ENCODE assay signal across 19 mouse cellular contexts in genomic region chr14:46955109-46955508, GRCm38 (mm10).
DNase-seq lines count a peak whose midpoint lies in the region; ATAC-seq and TF ChIP-seq lines count a peak whose summit lies in the region.
"Had no signal": no experiment of that assay in that cellular context is flagged by ENCODE, and none has a peak within 500 bp of the region (broad histone marks: within the 10 kb centered on the region; RNA-seq: fewer than 3 reads in every experiment).

No protein-coding gene starts in this region.

- no peak overlapping the region for H3K4me3 ChIP-seq in heart, embryonic 10.5 days
- no peak overlapping the region for H3K4me3 ChIP-seq in kidney, embryonic 15.5 days (replicated peaks)
- H3K4me3 ChIP-seq in kidney, embryonic 16.5 days (ENCODE audit: low read length), result no peak overlapping the region
- H3K4me3 ChIP-seq in embryonic facial prominence, embryonic 10.5 days, result no peak overlapping the region
- H3K4me3 ChIP-seq in myocyte, result no peak overlapping the region
- H3K4me3 ChIP-seq: embryonic facial prominence, embryonic 13.5 days; hindbrain, embryonic 12.5 days; midbrain, embryonic 15.5 days had no signal

- peaks cover 59% of the 10 kb centered on the region for H3K4me1 ChIP-seq in heart, embryonic 10.5 days
- H3K4me1 ChIP-seq in kidney, embryonic 15.5 days, result peaks cover 41% of the 10 kb centered on the region
- H3K4me1 ChIP-seq in kidney, embryonic 16.5 days (ENCODE audit: insufficient read depth, low read length), result peaks cover 35% of the 10 kb centered on the region
- H3K4me1 ChIP-seq in embryonic facial prominence, embryonic 10.5 days, result peaks cover 54% of the 10 kb centered on the region

- no peak for ATAC-seq in kidney, embryonic 15.5 days (replicated peaks; ENCODE audit: low FRiP score)
- ATAC-seq in kidney, embryonic 16.5 days (ENCODE audit: low FRiP score, low TSS enrichment), result no peak
- ATAC-seq in erythroid progenitor cell, adult 5-6 weeks (replicated peaks; ENCODE audit: low FRiP score, poor library complexity, severe bottlenecking), result no peak
- ATAC-seq: forebrain, postnatal 0 days; intestine, postnatal 0 days; midbrain, embryonic 15.5 days had no signal

- no peak overlapping the region for H3K4me2 ChIP-seq in kidney, embryonic 15.5 days
- H3K4me2 ChIP-seq in kidney, embryonic 16.5 days (replicated peaks; ENCODE audit: low read depth, low read length), result no peak overlapping the region
- no peak overlapping the region for H3K4me2 ChIP-seq in myocyte (ENCODE audit: low read depth)
- H3K4me2 ChIP-seq: embryonic facial prominence, embryonic 13.5 days; hindbrain, embryonic 12.5 days; midbrain, embryonic 15.5 days had no signal

- H3K9ac ChIP-seq in kidney, embryonic 15.5 days, result no peak overlapping the region
- H3K9ac ChIP-seq in kidney, embryonic 16.5 days (replicated peaks; ENCODE audit: low read length), result no peak overlapping the region
- H3K9ac ChIP-seq: embryonic facial prominence, embryonic 13.5 days; forebrain, postnatal 0 days; hindbrain, embryonic 12.5 days; midbrain, embryonic 15.5 days had no signal

- intact Hi-C loops in heart, postnatal 10 days (cut with DNase I), result no loop called here

- H3K36me3 ChIP-seq in heart, embryonic 10.5 days, result peaks cover 5% of the 10 kb centered on the region; the same call in 1 of the 2 replicates
- H3K36me3 ChIP-seq in kidney, embryonic 15.5 days, result no peaks in the 10 kb centered on the region
- no peaks in the 10 kb centered on the region for H3K36me3 ChIP-seq in kidney, embryonic 16.5 days (ENCODE audit: insufficient read depth, low read length)
- no peaks in the 10 kb centered on the region; the same call in 1 of the 2 replicates for H3K36me3 ChIP-seq in embryonic facial prominence, embryonic 10.5 days (replicated peaks)
- peaks cover 8% of the 10 kb centered on the region for H3K36me3 ChIP-seq in myocyte (ENCODE audit: control insufficient read depth, insufficient read depth)
- H3K36me3 ChIP-seq: embryonic facial prominence, embryonic 13.5 days; G1E; hindbrain, embryonic 12.5 days; midbrain, embryonic 15.5 days had no signal

- H3ac ChIP-seq in myocyte (ENCODE audit: control insufficient read depth, insufficient read length), result no peak overlapping the region

- TF ChIP-seq POLR2A in myocyte (IDR thresholded peaks at IDR 0.05; ENCODE audit: insufficient read length, low read depth), result no peak

- H3K9me3 ChIP-seq in heart, embryonic 10.5 days, result no peaks in the 10 kb centered on the region
- H3K9me3 ChIP-seq in kidney, embryonic 15.5 days (replicated peaks), result no peaks in the 10 kb centered on the region
- H3K9me3 ChIP-seq in kidney, embryonic 16.5 days (ENCODE audit: low read length), result no peaks in the 10 kb centered on the region
- no peaks in the 10 kb centered on the region for H3K9me3 ChIP-seq in embryonic facial prominence, embryonic 10.5 days
- H3K9me3 ChIP-seq: embryonic facial prominence, embryonic 13.5 days; G1E; hindbrain, embryonic 12.5 days; midbrain, embryonic 15.5 days had no signal

- peak overlapping the region; percentile 67 for H3K27ac ChIP-seq in heart, embryonic 10.5 days
- 0 out of 2 replicates have a peak overlapping the region, but pooled peaks have one; percentile 51 for H3K27ac ChIP-seq in kidney, embryonic 15.5 days
- H3K27ac ChIP-seq in kidney, embryonic 16.5 days (ENCODE audit: low read length), result no peak overlapping the region
- H3K27ac ChIP-seq in embryonic facial prominence, embryonic 10.5 days (replicated peaks), result peak overlapping the region; percentile 31; the same call in 1 of the 2 replicates
- H3K27ac ChIP-seq: hindbrain, embryonic 12.5 days; midbrain, embryonic 15.5 days had no signal

- peaks cover 38% of the 10 kb centered on the region for H3K79me2 ChIP-seq in myocyte (ENCODE audit: control insufficient read depth, insufficient read depth)

- no peak for DNase-seq in heart, embryonic 10.5 days (ENCODE audit: low spot score)
- DNase-seq in heart, postnatal 10 days, result no peak
- DNase-seq in embryonic facial prominence, embryonic 10.5 days (ENCODE audit: low spot score), result no peak
- DNase-seq: adrenal gland, postnatal 36 days; cerebellum, adult 9-10 months; forebrain, postnatal 0 days; gastrocnemius, postnatal 36 days; left cerebral cortex, postnatal 4 days; liver had no signal

- WGBS in heart, embryonic 10.5 days, result 68% methylated on average over 2 of the region's 2 CpGs
- WGBS in kidney, embryonic 15.5 days, result 42% methylated on average over 2 of the region's 2 CpGs
- 40% methylated on average over 2 of the region's 2 CpGs for WGBS in kidney, embryonic 16.5 days
- 50% methylated on average over 2 of the region's 2 CpGs for WGBS in embryonic facial prominence, embryonic 10.5 days

- H3K27me3 ChIP-seq in heart, embryonic 10.5 days (ENCODE audit: insufficient read depth, poor library complexity, severe bottlenecking), result no peaks in the 10 kb centered on the region
- H3K27me3 ChIP-seq in kidney, embryonic 15.5 days, result no peaks in the 10 kb centered on the region
- no peaks in the 10 kb centered on the region for H3K27me3 ChIP-seq in kidney, embryonic 16.5 days (ENCODE audit: insufficient read depth, low read length)
- no peaks in the 10 kb centered on the region for H3K27me3 ChIP-seq in embryonic facial prominence, embryonic 10.5 days (replicated peaks; ENCODE audit: low read depth, poor library complexity, severe bottlenecking)
- no peaks in the 10 kb centered on the region for H3K27me3 ChIP-seq in myocyte (ENCODE audit: control insufficient read depth, insufficient read depth, insufficient read length)
- H3K27me3 ChIP-seq: embryonic facial prominence, embryonic 13.5 days; hindbrain, embryonic 12.5 days; midbrain, embryonic 15.5 days; Patski had no signal

TF ChIP-seq in myocyte, 11 proteins besides CTCF, POLR2A, EP300 and RAD21:
- TF ChIP-seq MYOG (IDR thresholded peaks at IDR 0.05; ENCODE audit: control insufficient read depth in 1 of 3, insufficient read depth in 1 of 3, insufficient read length in 2 of 3, low read depth in 2 of 3) (peak in 1 of 3 experiments; percentile 35), MYOD1 (IDR thresholded peaks at IDR 0.05; ENCODE audit: control insufficient read depth in 1 of 3, insufficient read length in 2 of 3, low read depth in 2 of 3) (peak in 2 of 3 experiments; percentile 10 to 51), CEBPB (IDR thresholded peaks at IDR 0.05; ENCODE audit: insufficient read depth, poor library complexity, severe bottlenecking) (no peak)
